Mouse (Mus musculus): ENCODE data around the gene Vav3.

Gene Vav3

GRCm38 (mm10) chr3:109352690-109353089 lies 12.2 kb downstream of the Vav3 start:
- DNase-seq (ENCODE audit: low read depth, low spot score): no peak

- DNase-seq (ENCODE audit: low read depth, low spot score): no peak
These were observed 13.4 kb downstream of the Vav3 start for GRCm38 (mm10) chr3:109353814-109354213.

- DNase-seq (ENCODE audit: low read depth, low spot score): no peak
These were observed 14.7 kb downstream of the Vav3 start for GRCm38 (mm10) chr3:109355158-109355557.

GRCm38 (mm10) chr3:109360746-109361145 lies 20.3 kb downstream of the Vav3 start:
- DNase-seq (ENCODE audit: low read depth, low spot score): no peak

- no peak for DNase-seq (ENCODE audit: low read depth, low spot score)
These were observed 21.4 kb downstream of the Vav3 start for GRCm38 (mm10) chr3:109361882-109362281.

GRCm38 (mm10) chr3:109362310-109362709 lies 21.9 kb downstream of the Vav3 start:
- DNase-seq (ENCODE audit: low read depth, low spot score): no peak

- no peak for DNase-seq (ENCODE audit: low read depth, low spot score)
These were observed 23.1 kb downstream of the Vav3 start for GRCm38 (mm10) chr3:109363522-109363921.

- DNase-seq (ENCODE audit: low read depth, low spot score): no peak
These were observed 25.4 kb downstream of the Vav3 start for GRCm38 (mm10) chr3:109365875-109366274.

- no peak for DNase-seq (ENCODE audit: low read depth, low spot score)
These were observed 26.0 kb downstream of the Vav3 start for GRCm38 (mm10) chr3:109366411-109366851.

GRCm38 (mm10) chr3:109368383-109369289 lies 28.2 kb downstream of the Vav3 start:
- no peak for DNase-seq (ENCODE audit: low read depth, low spot score)

GRCm38 (mm10) chr3:109371576-109371975 lies 31.1 kb downstream of the Vav3 start:
- no peak for DNase-seq (ENCODE audit: low read depth, low spot score)

GRCm38 (mm10) chr3:109372678-109373077 lies 32.2 kb downstream of the Vav3 start:
- no peak for DNase-seq (ENCODE audit: low read depth, low spot score)

- DNase-seq (ENCODE audit: low read depth, low spot score): no peak
These were observed 37.8 kb downstream of the Vav3 start for GRCm38 (mm10) chr3:109378278-109378677.

GRCm38 (mm10) chr3:109378684-109379083 lies 38.2 kb downstream of the Vav3 start:
- DNase-seq (ENCODE audit: low read depth, low spot score): no peak

- DNase-seq (ENCODE audit: low read depth, low spot score): no peak
These were observed 48.3 kb downstream of the Vav3 start for GRCm38 (mm10) chr3:109388730-109389129.

- no peak for DNase-seq (ENCODE audit: low read depth, low spot score)
These were observed 61.1 kb downstream of the Vav3 start for GRCm38 (mm10) chr3:109401527-109401926.

- no peak for DNase-seq (ENCODE audit: low read depth, low spot score)
These were observed 70.8 kb downstream of the Vav3 start for GRCm38 (mm10) chr3:109411294-109411693.

- no peak for DNase-seq (ENCODE audit: low read depth, low spot score)
These were observed 80.0 kb downstream of the Vav3 start for GRCm38 (mm10) chr3:109420403-109420802.

- no peak for DNase-seq (ENCODE audit: low read depth, low spot score)
These were observed 80.6 kb downstream of the Vav3 start for GRCm38 (mm10) chr3:109421019-109421418.

GRCm38 (mm10) chr3:109423440-109424079 lies 83.1 kb downstream of the Vav3 start:
- DNase-seq (ENCODE audit: low read depth, low spot score): no peak

- DNase-seq (ENCODE audit: low read depth, low spot score): no peak
These were observed 90.8 kb downstream of the Vav3 start for GRCm38 (mm10) chr3:109431285-109431684.

- no peak for DNase-seq (ENCODE audit: low read depth, low spot score)
These were observed 98.1 kb downstream of the Vav3 start for GRCm38 (mm10) chr3:109438552-109438951.

- no peak for DNase-seq (ENCODE audit: low read depth, low spot score)
These were observed 98.8 kb downstream of the Vav3 start for GRCm38 (mm10) chr3:109439253-109439652.

All from ES-CJ7 (cell line).